8 mouse cellular contexts compared by ENCODE assay signal in the genomic region with DNA sequence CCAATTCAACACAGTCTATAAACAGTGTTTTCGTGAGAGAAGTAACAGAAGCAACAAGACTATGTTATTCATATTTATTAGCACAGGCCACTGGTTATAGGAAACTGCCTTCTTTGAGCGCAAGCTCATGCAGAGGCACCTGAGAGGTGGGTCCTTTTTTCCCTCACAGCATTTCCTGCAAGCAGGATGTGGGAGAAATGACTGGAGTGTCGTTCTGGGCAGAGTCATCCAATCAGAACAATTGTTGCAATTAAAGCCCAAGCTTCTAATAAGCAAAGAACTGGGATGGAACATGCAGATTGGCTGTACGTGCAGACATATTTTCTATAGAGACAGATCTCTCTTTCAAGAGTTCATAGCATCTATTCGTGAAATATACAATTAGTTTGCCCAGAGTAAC. TPM values are rescaled to one million over a fixed set of nuclear protein-coding genes. Genes with fewer than 3 reads are reported as not detected.
DNase-seq lines count a peak whose midpoint lies in the region; ATAC-seq lines count a peak whose summit lies in the region.

No protein-coding gene starts in this region.

- H3K27me3 ChIP-seq in heart, embryonic 11.5 days (ENCODE audit: control insufficient read depth, insufficient read depth, low read length) = 0 out of 2 replicates have a peak, but pooled peaks cover 4% of the 10 kb centered on the region
- no peaks in the 10 kb centered on the region for H3K27me3 ChIP-seq in embryonic facial prominence, embryonic 15.5 days
- H3K27me3 ChIP-seq in limb, embryonic 10.5 days (ENCODE audit: low read depth, poor library complexity, severe bottlenecking) = no peaks in the 10 kb centered on the region
- no peaks in the 10 kb centered on the region for H3K27me3 ChIP-seq in stomach, embryonic 14.5 days (ENCODE audit: control insufficient read depth, insufficient read depth, low read length)

- intact Hi-C loops in heart, postnatal 14 days (cut with DNase I) = loop anchor here (5.0 to 10.0 kb wide), 3 partner anchors 72 to 480 kb away; a partner anchor contains a TSS

- H3K4me3 ChIP-seq in heart, embryonic 11.5 days (ENCODE audit: low read depth, low read length) = peak overlapping the region; percentile 77
- peak overlapping the region; percentile 60 for H3K4me3 ChIP-seq in embryonic facial prominence, embryonic 15.5 days (replicated peaks)
- H3K4me3 ChIP-seq in limb, embryonic 10.5 days = peak overlapping the region; percentile 90
- peak overlapping the region; percentile 82 for H3K4me3 ChIP-seq in stomach, embryonic 14.5 days (ENCODE audit: low read depth, low read length)

- H3K9me3 ChIP-seq in heart, embryonic 11.5 days (replicated peaks; ENCODE audit: control insufficient read depth, low read length) = no peaks in the 10 kb centered on the region
- no peaks in the 10 kb centered on the region for H3K9me3 ChIP-seq in embryonic facial prominence, embryonic 15.5 days (replicated peaks)
- H3K9me3 ChIP-seq in limb, embryonic 10.5 days (replicated peaks) = no peaks in the 10 kb centered on the region
- H3K9me3 ChIP-seq in stomach, embryonic 14.5 days (ENCODE audit: control insufficient read depth, low read depth, low read length) = no peaks in the 10 kb centered on the region

- ATAC-seq in heart, embryonic 11.5 days (replicated peaks; ENCODE audit: insufficient number of reproducible peaks, low FRiP score, low TSS enrichment) = no peak
- ATAC-seq in embryonic facial prominence, embryonic 15.5 days (ENCODE audit: insufficient number of reproducible peaks, low FRiP score, low TSS enrichment, low read depth) = no peak
- ATAC-seq in stomach, embryonic 14.5 days (ENCODE audit: insufficient number of reproducible peaks, insufficient read depth, low FRiP score, low read depth) = no peak

- H3K4me1 ChIP-seq in heart, embryonic 11.5 days (ENCODE audit: control insufficient read depth, insufficient read depth, low read length) = no peaks in the 10 kb centered on the region
- H3K4me1 ChIP-seq in embryonic facial prominence, embryonic 15.5 days = peaks cover 15% of the 10 kb centered on the region
- H3K4me1 ChIP-seq in limb, embryonic 10.5 days = peaks cover 30% of the 10 kb centered on the region
- 0 out of 2 replicates have a peak, but pooled peaks cover 9% of the 10 kb centered on the region for H3K4me1 ChIP-seq in stomach, embryonic 14.5 days (ENCODE audit: control insufficient read depth, insufficient read depth, low read length)

- no peak for DNase-seq in heart, postnatal 14 days
- DNase-seq in NIH3T3 (ENCODE audit: low read depth) = peak; percentile 37
- no peak for DNase-seq in limb, embryonic 10.5 days (ENCODE audit: low spot score)
- no peak for DNase-seq in spleen, adult 12 weeks (ENCODE audit: low spot score)
- DNase-seq in embryo, embryonic 9.5 days (ENCODE audit: extremely low spot score) = no peak

- no peak overlapping the region for H3K27ac ChIP-seq in heart, embryonic 11.5 days (ENCODE audit: low read depth, low read length)
- no peak overlapping the region for H3K27ac ChIP-seq in embryonic facial prominence, embryonic 15.5 days (replicated peaks)
- H3K27ac ChIP-seq in limb, embryonic 10.5 days = 0 out of 2 replicates have a peak overlapping the region, but pooled peaks have one; percentile 1
- no peak overlapping the region for H3K27ac ChIP-seq in stomach, embryonic 14.5 days (ENCODE audit: low read length)

- H3K9ac ChIP-seq in heart, embryonic 11.5 days (ENCODE audit: low read depth, low read length) = no peak overlapping the region
- no peak overlapping the region for H3K9ac ChIP-seq in embryonic facial prominence, embryonic 15.5 days
- no peak overlapping the region for H3K9ac ChIP-seq in stomach, embryonic 14.5 days (replicated peaks; ENCODE audit: low read depth, low read length)

- peak overlapping the region; percentile 87 for H3K4me2 ChIP-seq in heart, embryonic 11.5 days
- peak overlapping the region; percentile 93 for H3K4me2 ChIP-seq in embryonic facial prominence, embryonic 15.5 days (replicated peaks)
- peak overlapping the region; percentile 76 for H3K4me2 ChIP-seq in stomach, embryonic 14.5 days (replicated peaks; ENCODE audit: low read depth, low read length)

- WGBS in heart, embryonic 11.5 days (ENCODE audit: insufficient replicate concordance) = 54% methylated on average over 5 of the region's 5 CpGs
- 24% methylated on average over 5 of the region's 5 CpGs for WGBS in embryonic facial prominence, embryonic 15.5 days
- 50% methylated on average over 5 of the region's 5 CpGs for WGBS in limb, embryonic 10.5 days
- WGBS in stomach, embryonic 14.5 days = 41% methylated on average over 5 of the region's 5 CpGs

- no peaks in the 10 kb centered on the region for H3K36me3 ChIP-seq in heart, embryonic 11.5 days (ENCODE audit: control insufficient read depth, insufficient read depth, low read length)
- H3K36me3 ChIP-seq in embryonic facial prominence, embryonic 15.5 days = no peaks in the 10 kb centered on the region
- H3K36me3 ChIP-seq in limb, embryonic 10.5 days = no peaks in the 10 kb centered on the region
- H3K36me3 ChIP-seq in stomach, embryonic 14.5 days (ENCODE audit: control insufficient read depth, insufficient read depth, low read length) = no peaks in the 10 kb centered on the region

RNA-seq across cellular contexts. Expression of a gene that starts 2.1 kb away (rescaled TPM):
- polyA plus RNA-seq in heart, embryonic 11.5 days (2014; fragmentation: Nextera tagmentation; extraction: Ambion mirVana) = 0.62 and 1.1 TPM in 2 replicates
- 10 to 100 TPM; 10.6 to 12.9 TPM for total RNA-seq in heart, postnatal 14 days (2021)
- polyA plus RNA-seq in embryonic facial prominence, embryonic 15.5 days (2015; fragmentation: Nextera tagmentation; extraction: Ambion mirVana) = 1.4 and 1.6 TPM in 2 replicates
- 1.3 and 2.1 TPM in 2 replicates for polyA plus RNA-seq in limb, embryonic 10.5 days (2016; fragmentation: Nextera tagmentation; extraction: Ambion mirVana)
- 2.6 and 2.8 TPM in 2 replicates for polyA plus RNA-seq in stomach, embryonic 14.5 days (2014; fragmentation: Nextera tagmentation; extraction: Ambion mirVana)
